Mouse (Mus musculus) ovary, adult 2 months (tissue): ENCODE measurements around the gene Rap2c. TPM values are rescaled to one million over a fixed set of nuclear protein-coding genes. Genes with fewer than 3 reads are reported as not detected.

ENCODE experiments used
- polyA plus RNA-seq: library from polyadenylated mRNA; depleted of rRNA; stranded (reverse); fragments of >200 nt; gene quantifications from 2 replicates; pipeline ENCODE4 v1.2.3, GENCODE M21; 2012; rRNA removed

The Rap2c gene
- polyA plus RNA-seq: 0.79 and 1.1 TPM in 2 replicates

DNA sequence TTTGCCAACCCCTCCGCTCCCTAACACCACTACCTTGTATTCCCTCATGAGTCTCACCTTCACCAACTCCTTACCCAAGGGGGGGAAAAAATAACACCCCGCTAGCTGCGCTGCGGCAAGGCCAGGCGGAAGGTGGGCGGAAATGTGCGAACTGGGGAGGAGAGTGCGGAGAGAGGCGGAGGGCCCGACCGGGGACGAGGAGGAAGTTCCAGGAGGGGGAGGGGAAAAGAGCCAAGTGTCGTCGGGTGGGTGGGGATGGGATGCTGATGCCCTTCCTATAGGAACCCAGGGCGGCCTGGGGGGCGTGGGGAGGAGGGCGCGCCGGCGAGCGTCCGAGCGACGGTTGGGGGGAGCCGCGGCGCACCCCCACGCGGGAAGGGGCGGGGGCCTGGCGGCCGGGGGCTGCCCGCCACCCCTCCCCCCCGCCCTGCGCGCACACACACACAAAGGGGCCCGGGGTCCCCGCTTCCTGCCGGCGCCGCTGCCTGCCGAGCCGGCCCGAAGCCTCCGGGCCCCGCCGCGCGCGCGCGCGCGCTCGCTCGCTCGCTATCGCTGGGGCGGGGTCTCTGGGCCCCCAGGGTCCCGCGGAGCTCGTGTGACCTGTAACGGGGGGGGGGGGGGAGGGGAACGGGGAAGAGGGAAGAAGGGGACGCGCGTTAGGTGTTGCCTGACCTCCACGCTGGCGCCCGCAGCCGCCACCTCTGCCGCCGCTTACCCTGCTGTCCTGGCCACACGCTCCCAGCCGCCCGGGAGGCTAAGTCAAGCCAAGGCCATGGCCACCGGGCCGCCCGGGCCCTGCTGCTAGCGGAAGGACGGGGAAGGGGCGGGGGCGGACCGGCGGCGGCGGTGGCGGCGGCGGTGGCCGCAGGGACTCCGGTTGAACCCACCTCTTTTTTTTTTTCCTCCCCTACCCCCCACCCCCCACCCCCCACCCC, at the start of gene Rap2c:
Rap2c (minus strand) TSS at position 168 of the 935 bp plus-strand sequence.

Other genes starting within 250 kb of the Rap2c start
- 4.6 and 7.1 TPM in 2 replicates for gene Stk26, start 177.0 kb downstream of the Rap2c start, polyA plus RNA-seq
- 0.49 and 0.98 TPM in 2 replicates for gene Frmd7, start 75.3 kb downstream of the Rap2c start, polyA plus RNA-seq
- gene Mbnl3, start 188.5 kb upstream of the Rap2c start, polyA plus RNA-seq: 1.3 and 3.3 TPM in 2 replicates